Mouse (Mus musculus) testis, postnatal 10 days (tissue): ENCODE results near the gene Lrrc56.

Source experiments
- DNase-seq: peaks from one replicate; pipeline ENCODE4 v3.0.0; 2021; ENCODE audit warnings: low spot score

Lrrc56 gene

DNA sequence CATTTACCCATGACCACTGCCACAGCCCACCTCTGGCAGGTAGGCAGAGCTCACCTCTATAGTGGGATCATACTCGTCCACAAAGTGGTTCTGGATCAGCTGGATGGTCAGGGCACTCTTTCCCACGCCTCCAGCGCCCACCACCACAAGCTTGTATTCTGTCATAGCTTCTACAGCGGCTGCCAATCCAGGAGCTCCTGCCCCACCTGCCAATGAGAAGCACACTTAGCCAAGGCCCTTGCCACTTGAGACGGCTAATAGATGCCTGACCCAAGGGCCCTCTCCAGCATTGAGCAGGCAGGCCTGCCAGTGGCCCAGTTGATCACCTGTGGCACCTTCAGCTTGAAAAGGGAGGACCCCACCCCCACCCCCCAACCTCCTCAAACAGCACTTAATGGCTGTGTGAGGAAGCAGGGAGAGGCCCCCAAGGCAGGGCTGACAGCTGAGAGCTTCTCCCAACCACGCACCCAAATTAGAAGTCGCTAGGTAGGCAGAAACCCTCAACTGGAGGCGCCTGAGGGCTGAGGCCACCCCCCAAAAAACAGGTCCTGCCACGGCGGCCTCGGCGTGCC is 1.1 kb upstream of the Lrrc56 start:
- peak; percentile 39 for DNase-seq

DNA sequence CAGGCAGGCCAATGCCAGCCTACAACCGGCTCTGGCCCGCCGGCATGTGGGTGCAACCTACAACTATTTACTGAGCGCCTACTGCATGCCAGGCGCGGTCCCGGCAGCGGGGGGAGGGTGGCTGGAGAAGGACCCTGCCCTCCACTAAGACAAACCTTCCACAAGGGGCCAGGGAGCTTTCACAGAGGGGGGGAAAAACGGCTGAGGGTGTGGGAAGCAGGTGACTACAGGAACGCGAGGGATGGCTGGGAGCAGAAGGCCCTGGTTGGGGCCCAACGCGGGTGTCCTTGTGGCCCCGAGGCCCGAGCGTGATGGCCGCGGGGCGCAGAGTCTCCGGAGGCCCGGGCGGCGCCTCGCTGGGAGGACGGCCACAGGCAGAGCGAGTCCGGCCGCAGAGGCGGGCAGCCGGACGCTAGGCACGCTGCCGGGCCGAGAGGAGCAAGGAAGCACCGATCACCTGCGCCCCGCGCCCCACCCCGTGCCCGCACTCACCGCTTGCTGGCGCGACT is 555 bp upstream of the Lrrc56 start:
- peak; percentile 69 for DNase-seq

- no peak for DNase-seq
Measured at GRCm38 (mm10) chr7:141194409-141194808, 452 bp downstream of the Lrrc56 start.

- DNase-seq, result peak; percentile 98
Measured at GRCm38 (mm10) chr7:141194830-141195229, 873 bp downstream of the Lrrc56 start.

GRCm38 (mm10) chr7:141195754-141196153 is 1.8 kb downstream of the Lrrc56 start:
- DNase-seq, result no peak

GRCm38 (mm10) chr7:141196619-141197282 is 2.8 kb downstream of the Lrrc56 start:
- no peak for DNase-seq

- DNase-seq, result no peak
Measured at GRCm38 (mm10) chr7:141198121-141198520, 4.2 kb downstream of the Lrrc56 start.

DNA sequence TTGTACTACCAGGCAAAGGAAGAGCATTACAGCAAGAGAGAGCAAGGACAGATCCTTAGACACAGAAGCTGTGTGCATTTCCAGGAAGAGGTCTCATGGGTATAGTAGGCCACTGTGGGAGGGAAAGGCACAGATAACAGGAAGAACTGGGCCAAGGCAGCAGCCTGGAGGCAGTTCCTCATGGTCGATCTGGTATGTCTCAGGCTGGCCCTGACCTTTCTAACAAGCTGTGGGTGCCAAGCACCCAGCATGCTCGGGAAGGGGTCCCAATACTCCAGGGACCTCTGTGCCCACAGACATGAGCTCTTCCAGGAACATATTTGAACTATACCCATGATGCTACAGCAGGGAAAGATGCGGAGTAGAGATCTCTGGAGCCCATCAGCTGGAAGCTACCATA is 10.6 kb downstream of the Lrrc56 start:
- no peak for DNase-seq

DNA sequence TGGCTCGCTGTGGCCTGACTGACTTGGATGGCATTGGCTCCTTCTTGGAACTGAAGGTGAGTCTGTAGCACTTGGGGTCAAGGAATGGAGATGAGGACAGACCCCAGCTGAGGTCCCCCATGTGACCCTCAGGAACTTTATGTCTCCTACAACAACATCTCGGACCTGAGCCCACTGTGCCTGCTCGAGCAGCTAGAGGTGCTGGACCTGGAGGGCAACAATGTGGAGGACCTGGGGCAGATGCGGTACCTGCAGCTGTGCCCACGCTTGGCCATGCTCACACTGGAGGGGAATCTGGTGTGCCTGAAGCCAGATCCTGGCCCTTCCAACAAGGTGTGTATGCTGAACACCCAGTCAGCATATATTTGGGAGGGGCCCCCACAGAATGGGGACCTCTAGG is 11.5 kb downstream of the Lrrc56 start:
- peak; percentile 38 for DNase-seq

DNA sequence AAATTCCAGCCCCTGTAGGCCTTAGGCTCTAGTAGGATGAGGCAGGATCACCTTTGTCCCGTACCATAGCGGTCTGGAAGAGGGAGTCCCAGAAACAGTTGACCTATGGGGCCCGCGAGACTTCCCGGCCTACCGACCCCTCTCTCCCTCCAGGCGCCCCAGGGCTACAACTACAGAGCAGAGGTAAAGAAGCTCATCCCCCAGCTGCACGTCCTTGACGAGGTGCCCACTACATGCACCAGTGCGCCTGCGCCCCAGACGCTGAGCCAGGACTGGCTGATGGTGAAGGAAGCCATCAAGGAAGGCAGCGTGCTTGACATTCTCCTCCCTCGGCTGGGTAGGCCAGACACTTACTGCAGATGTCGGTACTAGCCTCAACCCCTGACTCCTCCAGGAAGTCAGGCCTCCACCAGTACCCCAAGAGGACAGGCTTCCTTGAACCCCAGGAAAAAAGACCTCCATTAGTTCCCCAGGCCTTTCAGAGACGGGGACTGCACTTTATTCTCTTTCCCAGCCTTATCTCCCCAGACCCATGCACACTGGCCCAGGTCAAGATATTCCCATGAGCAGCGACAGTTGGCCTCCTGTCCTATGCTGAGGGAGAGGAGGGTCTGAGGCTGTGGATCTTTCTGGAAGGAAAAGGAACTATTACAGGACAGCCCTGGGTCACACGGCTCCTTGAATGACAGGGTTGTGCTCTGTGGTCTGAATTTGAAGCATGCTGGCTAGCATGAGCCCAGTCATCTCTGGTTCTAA is 12.4 kb downstream of the Lrrc56 start:
- peak; percentile 39 for DNase-seq

DNA sequence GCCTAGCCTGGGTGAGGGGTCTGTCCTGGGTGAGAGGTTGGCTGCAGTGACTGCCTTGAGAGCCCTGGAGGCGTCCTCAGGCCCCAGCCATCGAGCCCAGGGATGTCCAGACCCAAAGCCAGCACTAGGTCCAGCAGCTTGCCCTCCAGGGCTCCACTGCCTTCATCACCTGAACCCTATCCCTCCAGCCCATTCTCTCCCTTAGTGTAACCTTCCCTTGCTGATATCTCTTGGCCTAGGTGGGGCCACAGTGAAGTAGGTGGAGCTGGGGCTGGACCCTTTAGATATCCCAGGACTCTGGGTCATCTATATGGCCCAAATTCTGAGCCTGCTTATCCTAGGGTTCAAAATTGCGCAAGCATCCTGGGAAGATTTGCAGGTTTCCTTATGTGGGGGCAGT is 15.6 kb downstream of the Lrrc56 start:
- no peak for DNase-seq

GRCm38 (mm10) chr7:141210137-141210536 is 16.2 kb downstream of the Lrrc56 start:
- no peak for DNase-seq

GRCm38 (mm10) chr7:141210606-141211131 is 16.7 kb downstream of the Lrrc56 start:
- DNase-seq, result no peak

DNA sequence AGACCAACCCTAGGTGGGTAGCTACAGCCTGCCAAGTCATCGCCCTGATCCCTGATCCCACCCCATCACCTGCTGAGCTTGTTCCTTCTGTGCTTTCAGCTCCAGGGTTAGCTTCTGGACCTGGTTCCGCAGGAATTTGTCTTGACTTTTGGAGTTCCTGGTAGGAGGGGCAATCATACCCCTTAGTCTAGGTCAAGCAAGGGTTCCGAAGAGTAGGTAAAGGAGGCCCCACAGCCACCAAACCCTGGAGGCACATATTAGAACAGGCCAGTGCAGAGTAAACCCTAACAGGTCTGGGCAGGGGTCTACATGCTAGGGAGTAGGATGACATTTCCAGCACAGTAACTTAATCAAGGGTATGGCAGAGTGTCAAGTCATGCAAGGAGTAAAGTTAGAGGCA is 19.2 kb downstream of the Lrrc56 start:
- no peak for DNase-seq

DNA sequence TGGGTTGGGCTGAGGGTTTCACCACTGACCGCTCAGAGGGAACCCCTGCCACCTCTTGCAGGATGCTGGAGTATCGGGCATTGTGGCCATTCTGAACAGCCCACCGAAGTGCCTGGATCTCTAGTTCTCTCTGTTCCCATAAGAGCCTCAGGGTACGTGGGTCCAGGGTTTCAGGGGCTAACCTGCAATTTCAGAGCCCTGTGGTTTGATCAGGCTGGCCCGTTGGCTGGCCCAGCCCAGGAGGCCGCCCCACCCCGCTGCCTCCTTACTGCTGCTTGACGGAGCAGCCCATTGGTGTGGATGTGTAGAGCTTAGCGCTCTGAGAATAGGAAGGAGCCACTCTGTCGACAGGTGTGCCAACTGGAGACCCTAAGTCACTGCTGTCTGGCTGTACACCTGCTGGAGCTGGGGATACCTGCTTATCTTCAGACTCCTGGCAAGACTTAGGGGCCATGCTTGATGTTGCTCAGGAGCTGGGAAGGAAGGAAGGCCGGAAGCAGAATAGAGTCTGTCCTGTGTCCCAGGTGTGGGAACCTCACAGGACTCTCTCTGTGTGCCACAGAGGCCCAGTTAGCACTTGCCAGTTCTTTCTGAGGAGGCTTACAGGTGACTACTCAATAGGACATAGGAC is 19.8 kb downstream of the Lrrc56 start, which contains the start of gene Lmntd2:
Lmntd2 (minus strand) TSS at position 476 of the 631 bp plus-strand sequence.
- peak; percentile 39 for DNase-seq

GRCm38 (mm10) chr7:141214310-141214709 is 20.4 kb downstream of the Lrrc56 start:
- peak; percentile 35 for DNase-seq

- DNase-seq, result peak; percentile 93
Measured at GRCm38 (mm10) chr7:141215101-141215879, 21.3 kb downstream of the Lrrc56 start, which contains the start of gene Rassf7. Gene Rassf7 (plus strand): TSS chr7:141215860.

- no peak for DNase-seq
Measured at GRCm38 (mm10) chr7:141215880-141216733, 22.1 kb downstream of the Lrrc56 start.

DNA sequence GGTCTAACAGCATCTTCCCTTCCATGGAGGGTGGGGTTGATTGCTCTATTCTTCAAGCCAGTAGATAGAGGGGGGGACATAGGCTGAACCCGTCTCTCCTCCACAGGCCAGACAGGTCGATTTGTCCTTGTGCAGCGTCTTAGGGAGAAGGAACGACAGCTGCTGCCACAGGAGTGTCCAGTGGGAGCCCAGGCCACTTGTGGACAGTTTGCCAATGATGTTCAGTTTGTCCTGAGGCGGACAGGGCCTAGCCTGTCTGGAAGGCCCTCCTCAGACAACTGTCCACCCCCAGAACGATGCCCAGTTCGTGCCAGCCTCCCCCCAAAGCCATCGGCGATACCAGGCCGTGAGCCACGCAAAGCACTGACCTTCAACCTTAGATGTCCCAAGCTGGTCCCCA is 22.9 kb downstream of the Lrrc56 start:
- DNase-seq, result no peak

- DNase-seq, result no peak
Measured at GRCm38 (mm10) chr7:141217343-141218013, 23.5 kb downstream of the Lrrc56 start.
